Mouse (Mus musculus): ENCODE results near the gene Me3.
A peak's percentile ranks its signal among the peaks of the same experiment; 100 is the strongest.
"Not testable (repeated sequence)": the region's sequence is repeated elsewhere in the genome, so short reads cannot be mapped to it uniquely, and the experiment has no call there.

The Me3 gene

DNA sequence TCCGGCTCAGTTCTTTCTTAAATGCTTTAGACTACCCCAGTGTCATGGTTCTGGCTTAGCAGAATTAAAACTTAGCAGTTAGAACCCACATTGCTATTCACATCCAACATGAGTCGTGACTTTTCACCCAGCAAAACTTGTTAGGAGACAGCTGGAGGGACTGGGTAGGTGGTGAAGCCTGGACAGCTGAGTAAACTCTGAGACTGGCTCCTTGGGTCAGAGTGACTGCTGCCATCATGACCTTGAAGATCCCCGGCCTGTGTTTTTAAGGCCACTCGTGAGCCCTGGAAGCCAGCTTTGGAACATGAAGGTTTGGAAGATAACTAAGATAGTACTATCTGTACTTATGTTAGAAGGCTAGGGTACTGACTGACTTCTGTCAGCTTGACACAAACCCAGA, 35.4 kb downstream of the Me3 start:
- no peak for DNase-seq

DNA sequence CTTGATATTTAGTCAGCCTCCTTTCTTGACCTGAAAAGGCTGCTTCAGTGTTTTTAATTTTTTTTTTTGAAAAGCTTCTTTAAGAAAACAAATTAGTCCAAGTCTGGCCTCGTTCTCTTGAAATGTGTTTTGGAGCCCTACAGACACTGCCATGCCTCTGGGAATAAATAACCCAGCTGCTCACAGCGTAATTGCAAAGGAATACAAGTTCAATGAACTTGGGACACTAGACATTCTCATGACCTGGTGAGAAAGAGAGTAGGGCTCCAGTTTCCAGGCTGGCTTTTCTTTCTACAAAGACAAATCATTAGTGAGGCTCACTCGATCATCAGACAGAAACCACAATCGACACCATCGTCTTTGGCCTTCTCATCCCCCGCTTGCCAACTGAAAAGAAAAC, 37.3 kb downstream of the Me3 start:
- DNase-seq, result no peak

DNA sequence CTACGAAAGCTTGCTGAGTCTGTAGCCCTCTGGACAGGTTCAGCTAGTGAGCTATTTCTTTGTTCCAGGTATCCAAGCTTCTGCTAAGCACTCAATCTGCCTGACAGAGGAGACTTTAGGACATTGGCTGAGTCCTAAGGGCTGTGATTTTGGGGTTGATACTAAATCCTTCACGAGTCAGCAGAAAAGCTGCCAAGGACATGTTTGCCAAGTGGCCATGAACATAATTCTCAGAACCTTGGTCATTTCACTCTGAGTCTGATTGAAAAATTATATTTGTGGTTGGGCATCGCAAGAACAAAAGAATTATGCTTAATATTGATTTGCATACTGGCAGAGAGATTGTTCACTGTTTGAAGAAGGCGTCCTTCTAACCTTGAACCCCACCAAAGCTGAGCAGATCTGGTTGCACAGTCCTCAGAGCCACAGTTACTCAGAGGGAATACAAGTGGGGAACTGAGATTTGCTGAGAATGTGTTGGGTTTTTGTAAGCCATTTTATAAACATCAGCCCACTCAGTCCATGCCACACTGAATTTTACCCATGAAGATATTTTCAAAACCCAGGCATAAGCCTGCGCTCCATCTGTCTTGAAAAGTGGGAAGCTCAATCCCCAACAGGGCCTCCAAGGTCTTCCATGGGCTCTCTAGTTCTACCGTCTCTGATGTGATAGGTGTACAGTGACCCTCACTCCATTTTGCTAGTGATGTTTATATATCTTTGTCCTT, 39.1 kb downstream of the Me3 start:
- DNase-seq, result no peak

DNA sequence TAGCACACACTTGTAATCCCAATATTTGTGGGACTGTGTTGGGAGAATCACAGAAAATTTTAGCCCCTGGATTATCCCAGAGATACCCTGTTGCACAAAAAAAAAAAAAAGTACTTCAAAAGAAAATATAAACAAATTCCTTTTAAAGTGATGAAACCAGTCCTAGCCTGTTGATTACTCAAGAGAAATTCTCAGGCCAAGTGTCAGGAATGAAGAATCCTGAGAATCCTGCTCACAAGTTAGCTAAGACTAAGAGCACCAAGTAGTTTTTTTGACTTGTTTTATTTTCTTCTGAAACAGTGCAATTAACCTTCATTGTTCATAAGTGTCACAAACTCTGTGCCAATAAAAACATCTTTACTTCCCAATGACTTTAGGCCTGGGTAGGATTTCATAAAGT, 44.0 kb downstream of the Me3 start:
- DNase-seq, result no peak

DNA sequence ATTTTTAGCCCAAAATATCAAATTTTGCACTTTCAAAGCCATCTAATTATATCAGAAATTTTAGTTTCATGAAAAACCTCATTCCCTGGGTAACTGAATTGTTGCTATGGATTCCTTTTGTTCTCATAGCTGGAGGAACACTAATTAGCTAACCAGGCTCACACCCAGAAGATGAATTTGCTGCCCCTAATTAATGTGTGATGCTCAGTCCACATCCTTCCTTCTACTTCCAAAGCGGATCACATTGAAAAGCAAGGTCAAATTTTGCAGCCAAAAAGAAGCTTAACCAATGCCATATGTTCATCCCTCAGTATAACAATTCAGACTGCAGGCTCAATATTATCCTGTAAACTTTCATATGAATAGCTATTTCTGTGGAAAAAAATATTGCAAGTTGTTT, 45.7 kb downstream of the Me3 start:
- DNase-seq, result no peak

DNA sequence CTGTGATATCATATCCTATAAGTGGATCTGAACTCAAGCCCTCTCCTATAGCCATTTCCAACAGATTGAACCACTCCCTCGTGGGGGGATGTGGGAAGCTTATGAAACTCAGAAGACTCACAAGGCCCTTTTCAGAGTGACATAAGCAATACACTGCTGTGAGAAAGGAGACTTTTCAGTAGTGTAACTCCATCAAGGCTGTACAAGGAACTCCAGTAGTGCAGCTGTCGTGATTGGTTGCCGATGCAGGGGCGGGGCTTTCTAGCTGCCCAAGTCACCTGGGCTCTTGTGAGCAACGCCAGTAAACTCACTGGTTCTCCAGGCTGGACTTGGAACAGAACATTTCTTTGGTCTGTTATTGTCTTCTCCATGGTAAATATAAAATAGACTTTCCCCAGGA, 46.5 kb downstream of the Me3 start:
- no peak for DNase-seq

DNA sequence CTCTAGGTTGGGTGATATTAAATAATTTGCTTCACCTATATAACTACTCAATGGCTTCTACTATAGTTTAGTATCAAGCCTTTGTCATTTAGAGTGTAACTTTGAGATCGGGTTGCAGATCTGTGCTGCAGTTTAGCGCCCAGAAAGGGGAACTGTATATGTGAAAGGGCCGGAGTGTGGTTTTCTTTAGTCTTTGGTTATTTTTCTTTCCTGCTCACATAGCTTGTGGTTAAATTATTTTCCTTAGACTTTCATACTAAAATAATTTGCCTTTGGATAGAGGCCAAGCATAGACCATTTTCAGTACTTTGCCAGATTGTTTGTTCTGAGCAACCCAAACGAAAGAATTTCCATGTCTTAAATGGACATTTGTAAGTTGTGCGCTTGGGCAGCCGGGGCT, 46.9 kb downstream of the Me3 start:
- DNase-seq, result no peak

DNA sequence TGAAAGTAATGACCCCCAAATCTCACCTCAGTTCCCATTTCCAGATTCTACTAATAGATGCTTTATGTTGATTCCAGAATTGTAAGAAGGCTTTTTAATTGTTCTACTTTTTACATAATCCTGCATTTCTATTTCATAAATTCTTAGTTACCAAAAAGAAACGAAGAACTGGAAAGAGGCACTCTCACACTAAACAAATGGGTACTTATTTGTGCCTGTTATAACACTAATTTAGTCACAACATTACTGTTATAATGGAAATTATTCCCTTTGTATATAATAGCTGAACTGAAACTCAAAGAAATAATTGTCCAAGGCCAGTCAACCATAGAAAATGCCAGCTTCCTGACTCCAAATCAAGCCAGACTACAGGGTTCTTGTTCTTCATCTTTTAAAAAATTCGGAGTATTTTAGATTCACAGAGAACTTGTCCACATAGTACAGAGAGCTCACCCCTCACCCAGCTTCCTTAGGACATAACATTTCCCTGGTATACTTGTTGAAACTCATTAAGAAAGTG, 47.5 kb downstream of the Me3 start:
- DNase-seq, result no peak

DNA sequence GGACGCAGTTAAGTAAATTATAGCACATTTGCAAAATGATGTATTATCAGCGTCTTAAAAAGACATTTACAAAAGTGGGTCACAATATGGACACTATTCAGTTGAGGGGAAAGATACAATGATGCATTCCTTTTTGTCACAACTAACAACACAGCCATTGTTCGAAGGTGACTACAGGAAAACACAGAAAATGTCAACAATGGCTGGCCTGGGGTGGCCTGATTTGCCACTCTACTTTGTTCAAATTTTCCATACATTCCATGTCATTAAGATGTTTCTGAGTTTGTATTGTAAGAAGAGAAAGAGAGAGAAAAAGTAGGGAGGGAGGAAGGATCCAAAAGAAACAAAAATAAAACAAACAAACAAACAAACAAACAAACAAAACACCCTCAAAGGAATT, 48.7 kb downstream of the Me3 start:
- no peak for DNase-seq

DNA sequence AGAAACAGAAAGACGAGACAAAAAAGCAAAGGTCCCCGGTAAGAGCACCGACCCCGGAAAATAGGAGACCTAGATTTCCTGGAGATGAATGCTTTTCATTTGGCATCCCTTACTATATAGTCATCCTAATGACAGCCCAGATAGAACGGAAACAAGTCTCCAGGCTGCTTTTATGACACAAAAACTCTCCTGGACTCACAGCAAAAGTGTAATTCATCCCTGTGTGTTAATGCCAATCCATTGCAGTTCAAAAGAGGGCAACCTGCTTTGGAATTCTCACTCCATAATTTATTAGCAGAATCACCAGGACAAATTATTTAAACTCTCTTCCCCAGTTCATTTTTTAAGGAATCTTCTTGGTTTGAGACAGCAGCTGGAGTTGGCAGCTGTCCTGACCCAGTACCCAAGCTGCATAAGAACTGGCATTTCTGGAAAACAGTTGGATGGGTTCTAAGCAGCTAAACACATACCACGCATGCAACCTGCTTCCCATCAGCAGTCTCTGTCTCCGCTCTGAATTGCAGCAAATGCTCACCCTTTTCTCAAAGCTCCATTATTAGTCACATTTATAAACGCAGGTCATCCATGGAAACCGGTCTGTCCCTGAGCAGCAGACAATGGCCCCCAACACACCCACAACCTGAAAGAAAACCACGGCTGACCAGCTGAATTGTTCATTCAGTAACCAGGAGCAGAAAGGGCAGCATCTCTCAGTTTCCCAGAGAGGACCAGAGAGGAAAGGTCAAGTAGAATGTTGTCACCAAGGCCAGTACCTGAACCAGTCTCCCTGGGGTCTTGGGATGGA, 49.7 kb downstream of the Me3 start:
- DNase-seq, result no peak

DNA sequence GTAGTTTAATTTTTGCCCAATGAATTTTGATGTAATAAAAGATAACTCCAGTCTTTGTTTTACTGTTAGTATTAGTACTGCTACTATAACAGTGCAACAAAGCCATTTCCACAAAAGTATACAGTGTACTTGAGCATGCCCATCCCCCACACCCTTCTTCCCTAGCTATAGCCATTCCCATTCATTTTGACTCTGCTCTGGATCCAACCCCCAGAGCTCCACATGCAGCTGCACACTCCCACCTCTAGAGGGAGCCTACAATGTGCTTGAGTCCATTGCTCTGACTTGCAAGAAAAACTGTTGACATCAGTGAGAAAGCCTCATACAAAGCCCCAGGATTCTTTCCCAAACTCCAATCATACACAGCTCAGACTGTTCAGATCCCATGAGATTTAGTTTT, 66.0 kb downstream of the Me3 start:
- peak; percentile 31 to 39 for DNase-seq

DNA sequence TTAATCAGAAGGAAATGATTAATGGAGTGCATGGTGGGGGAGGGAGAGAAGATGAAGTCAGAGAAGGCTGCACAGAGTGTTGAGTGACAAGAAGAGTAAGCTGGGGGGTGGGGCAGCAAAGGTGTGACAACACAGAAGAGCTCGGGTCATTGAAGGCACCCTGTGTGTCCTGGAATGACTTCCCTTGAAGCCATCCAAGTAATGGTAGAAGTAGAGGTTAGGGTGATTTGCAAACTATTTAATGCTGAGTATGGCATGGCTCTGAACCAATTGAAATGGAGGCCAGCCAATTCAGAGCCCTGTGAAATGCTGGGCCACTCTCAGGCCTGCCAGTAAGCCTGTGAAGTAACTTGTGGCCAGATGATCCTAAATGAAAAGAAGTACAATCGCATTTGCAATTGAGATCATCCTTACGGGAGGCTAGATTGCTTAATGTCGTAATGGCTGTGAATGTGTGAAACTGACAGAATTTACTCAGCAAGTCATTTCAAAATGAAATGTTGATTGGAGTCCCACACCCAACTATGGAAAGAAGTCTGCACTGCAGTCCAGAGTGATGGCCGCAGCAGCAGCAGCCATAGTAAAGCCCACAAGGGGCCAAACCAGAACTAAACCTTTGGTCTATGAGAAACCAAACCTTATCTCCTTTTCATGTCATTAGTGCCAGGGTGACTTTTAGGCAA, 67.6 kb downstream of the Me3 start:
- peak; percentile 65 to 71 for DNase-seq

DNA sequence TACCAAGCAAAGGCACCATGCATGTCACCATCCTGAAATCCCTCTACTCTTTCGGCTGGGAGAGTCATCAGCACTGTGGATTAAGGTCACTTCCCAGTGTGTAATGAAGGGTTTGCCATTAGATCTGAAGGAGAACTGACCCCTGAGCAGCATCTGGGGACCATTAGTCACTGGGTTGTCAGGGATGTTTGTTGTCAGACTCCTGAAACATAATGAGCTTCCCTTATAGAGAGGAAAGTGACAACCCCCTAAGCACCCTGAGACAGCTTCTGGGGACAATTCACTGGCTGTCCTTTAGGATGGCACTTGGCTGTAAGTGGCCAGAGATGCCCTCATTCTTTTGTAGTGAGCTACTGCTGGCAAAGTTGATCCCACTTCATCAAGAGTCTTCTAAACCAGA, 68.3 kb downstream of the Me3 start:
- no peak for DNase-seq

DNA sequence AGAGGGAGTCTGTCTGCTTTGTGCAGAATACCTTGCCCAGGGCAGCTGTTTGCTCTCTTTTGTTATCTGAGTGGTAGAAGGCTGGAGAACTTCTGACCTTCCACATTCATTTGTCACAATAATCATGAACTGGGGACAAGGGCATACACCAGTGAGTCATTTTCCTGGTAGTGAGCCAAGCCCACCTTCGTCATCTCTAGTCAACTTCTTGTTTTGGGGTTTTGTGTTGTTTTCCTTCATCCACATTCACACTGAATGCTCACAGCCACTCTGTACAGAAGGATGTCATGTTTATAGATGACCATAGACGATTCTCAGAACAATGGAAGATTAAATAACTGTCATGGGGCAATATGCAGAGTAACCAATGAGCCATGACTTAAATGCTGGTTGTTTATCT, 78.6 kb downstream of the Me3 start:
- no peak for DNase-seq

DNA sequence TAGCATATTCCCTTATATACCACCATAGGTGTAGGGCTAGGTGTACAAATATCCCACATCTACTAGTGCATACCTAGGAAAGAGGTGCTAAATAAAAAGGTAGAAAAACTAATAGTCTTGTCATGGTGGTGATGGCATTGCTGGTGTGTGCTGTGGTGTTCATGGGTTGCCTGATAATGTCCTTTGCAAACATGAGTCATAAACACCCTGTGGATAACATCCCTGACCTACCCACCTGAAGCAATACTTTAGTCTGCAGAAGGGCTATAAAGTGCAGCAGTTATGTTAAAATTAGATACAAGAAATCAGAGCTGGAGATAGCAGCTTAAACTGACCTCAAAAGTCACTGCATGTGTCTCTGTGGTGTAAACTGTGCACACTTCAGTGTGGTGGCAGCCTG, 80.9 kb downstream of the Me3 start:
- DNase-seq, result no peak

DNA sequence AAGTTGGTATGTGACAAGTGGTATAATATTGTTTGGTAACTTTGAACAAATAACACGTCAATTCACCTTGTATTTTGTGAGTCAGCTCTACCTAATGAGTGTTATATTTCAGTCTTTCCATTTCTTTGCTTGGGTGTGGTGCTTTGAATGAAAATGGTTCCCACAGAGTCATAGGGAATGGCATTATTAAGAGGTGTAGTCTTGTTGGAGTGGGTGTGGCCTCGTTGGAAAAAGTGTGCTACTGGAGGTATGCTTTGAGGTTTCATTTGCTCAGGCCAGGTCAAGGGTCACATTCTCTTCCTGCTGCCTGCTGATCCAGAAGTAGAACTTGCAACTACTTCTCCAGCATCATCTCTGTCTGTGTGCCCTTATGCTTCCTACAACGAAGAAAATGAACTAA, 84.0 kb downstream of the Me3 start:
- no peak for DNase-seq

DNA sequence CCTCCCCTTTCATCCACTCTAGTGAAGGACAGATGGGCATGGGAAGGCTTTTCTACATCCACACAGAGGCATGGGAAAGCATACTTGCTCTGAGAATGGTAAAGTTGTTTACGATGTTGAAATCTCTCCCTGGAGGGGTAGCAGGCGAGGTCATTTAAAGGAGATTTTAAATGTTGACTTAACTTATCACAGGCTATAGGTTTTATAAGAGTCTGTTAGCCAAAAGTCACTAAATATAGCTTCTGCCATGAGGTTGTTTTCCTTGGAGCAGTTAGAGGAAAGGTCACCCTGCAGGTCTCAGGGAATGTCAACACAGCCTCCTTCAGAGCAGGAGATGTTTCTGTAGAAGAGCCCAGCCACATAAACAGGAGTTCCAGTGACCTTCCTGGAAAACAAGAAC, 85.3 kb downstream of the Me3 start:
- DNase-seq, result no peak

DNA sequence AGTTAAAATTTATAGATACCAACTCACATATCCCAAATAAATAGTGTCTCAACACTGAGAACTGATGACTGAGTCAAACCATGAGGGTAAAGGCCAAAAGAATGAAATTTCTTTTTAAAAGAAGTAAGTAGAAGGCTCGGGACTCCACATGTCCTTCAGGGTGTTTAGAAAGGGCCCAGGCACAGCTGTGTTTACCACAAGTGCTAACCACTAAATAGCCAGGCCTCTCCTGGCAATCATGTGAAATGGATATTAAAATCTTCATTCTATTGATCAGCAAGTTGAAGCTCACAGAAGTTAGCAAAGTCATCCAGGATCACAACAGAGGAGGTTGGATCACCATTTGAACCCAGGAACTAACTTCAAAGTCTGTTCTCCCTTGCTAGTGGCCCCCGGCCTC, 86.1 kb downstream of the Me3 start:
- no peak for DNase-seq

DNA sequence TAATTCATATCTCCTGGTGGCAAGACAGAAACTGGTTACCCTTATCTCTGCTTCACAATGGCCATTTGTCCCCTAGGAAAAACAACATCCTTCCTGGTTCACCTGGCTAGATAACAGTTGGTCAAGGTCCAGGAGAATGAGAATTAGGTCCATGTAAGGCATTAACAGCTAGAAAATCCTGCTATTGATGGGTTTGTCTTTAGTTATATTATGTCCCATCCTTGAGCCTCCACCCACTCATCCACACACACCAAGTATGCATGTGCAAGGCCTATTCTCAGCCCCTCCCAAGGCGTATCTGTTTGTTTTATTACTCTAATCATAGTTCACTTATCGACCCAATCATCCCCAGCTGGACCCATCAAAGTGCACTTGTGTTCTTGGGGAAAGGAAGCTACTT, 88.1 kb downstream of the Me3 start:
- no peak for DNase-seq

DNA sequence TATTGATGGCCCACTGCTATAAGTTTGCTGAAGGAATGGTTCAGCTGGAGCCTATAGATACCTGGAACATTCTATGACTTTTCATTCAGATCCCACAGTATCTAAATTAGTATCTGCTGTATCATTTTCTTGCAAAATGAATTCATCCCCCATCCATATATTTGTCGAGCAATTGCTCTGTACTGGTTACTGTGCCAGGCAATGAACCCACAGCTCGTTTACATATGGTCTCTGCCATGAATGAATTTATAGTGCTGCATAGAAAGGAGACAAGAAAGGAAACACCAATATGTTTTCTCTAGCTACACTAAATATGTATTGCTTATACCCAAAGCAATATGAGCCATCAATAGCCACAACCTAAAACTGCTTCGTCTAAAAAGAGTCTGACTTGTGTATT, 94.5 kb downstream of the Me3 start:
- DNase-seq, result no peak

DNA sequence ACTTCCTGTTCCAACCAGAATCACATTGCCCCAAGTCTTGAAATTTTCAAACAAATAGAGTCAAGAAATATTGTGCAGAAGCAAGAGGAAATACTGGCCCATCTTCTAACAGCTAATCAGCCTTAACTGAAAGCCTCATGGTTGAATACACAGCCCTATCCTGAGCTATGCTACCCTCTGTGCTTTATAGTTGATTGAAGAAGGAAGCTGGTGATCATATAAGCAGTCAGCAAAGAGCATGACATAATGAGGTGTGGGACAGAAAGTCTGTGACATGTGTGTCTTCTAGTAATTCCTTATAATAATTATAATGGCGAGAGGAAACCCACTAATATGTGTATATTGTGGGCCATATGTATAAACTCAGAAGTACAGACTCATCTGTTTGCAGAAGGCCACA, 95.4 kb downstream of the Me3 start:
- DNase-seq, result no peak

DNA sequence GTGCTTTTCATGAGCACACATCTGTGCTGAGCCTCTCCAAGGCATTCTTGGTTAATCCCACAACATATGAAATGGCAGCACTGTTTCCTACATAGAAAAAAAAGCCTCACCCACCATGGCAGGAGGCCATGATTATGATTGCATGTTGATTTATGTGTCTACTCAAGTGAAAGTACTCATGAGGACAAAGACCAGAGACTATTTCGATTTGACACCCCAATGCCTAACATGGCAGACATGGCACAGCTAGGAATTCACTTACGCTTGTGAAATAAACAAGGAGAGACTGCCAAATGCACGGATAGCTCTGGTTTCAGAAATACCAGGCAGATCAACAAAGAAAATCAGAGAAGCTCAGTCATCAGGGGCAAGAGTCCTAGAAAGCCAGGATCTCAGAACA, 96.2 kb downstream of the Me3 start:
- no peak for DNase-seq

DNA sequence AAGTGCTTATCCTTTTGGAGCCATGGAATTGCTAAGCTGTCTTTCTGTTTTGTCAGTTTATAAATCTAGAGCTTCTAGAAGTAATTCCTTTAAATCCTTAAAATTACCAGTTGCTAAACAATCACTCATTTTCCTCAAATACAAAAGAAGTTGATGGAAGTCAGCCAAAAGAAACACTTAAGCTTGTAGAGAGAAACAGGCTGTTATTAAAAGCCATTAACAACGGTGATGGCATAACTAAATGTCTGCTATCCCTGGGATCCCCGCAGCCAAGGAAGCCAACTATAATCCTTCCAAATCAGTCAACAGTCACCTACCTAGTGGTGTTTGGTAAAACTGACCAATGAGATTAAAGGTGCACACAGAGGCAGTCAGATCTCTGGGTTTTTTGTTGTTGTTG, 98.3 kb downstream of the Me3 start:
- no peak for DNase-seq

DNA sequence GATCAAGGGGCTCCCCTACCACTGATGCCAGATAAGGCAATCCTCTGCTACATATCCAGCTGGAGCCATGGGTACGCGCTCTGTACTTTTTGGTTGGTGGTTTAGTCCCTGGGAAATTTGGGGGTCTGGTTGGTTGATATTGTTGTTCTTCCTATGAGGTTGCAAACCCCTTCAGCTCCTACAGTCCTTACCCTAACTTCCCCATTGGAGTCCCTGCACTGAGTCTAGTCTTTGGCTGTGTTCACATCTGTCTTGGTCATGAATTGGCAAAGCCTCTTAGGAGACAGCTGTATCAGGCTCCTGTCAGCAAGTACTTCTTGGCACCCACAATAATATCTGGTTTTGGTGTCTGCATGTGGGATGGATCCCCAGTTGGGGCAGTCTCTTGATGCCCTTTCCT, 98.9 kb downstream of the Me3 start:
- not testable (repeated sequence) for DNase-seq
